Mouse (Mus musculus) liver, embryonic 14.5 days (tissue): ENCODE results near the gene Klhdc8b. TPM values are rescaled to one million over a fixed set of nuclear protein-coding genes. Genes with fewer than 3 reads are reported as not detected.
A peak's percentile ranks its signal among the peaks of the same experiment; 100 is the strongest.

ENCODE experiments used
- ATAC-seq: fragments of 200-750 bp; cut with Nextera tagmentation; 2 replicates; pipeline ENCODE4 v1.8.0; 2017; ENCODE audit warnings: moderate number of reproducible peaks, mild to moderate bottlenecking, moderate library complexity; ENCODE audit not compliant: insufficient read depth
- DNase-seq, 3 experiments: peaks; one replicate each; pipeline ENCODE4 v3.0.0-alpha.2; 2012 to 2013; ENCODE audit warnings: low read depth in 3 of 3, low spot score in 3 of 3
- H3K27ac ChIP-seq: fragments of 300-500 bp; sonication (generic); 2 replicates; pipeline ENCODE4 v1.5.1; 2014; ENCODE audit warnings: moderate library complexity, mild to moderate bottlenecking, control low read depth, inconsistent platforms
- H3K27me3 ChIP-seq: fragments of 300-500 bp; sonication (generic); 2 replicates; pipeline ENCODE4 v1.6.1; 2014; ENCODE audit warnings: mild to moderate bottlenecking, low read length, moderate library complexity; ENCODE audit not compliant: control insufficient read depth, insufficient read depth
- H3K36me3 ChIP-seq: fragments of 300-500 bp; sonication (generic); replicated peaks from 2 replicates; pipeline ENCODE4 v1.6.1; 2014; ENCODE audit warnings: low read depth; ENCODE audit not compliant: control insufficient read depth, insufficient read depth
- H3K4me1 ChIP-seq, 2 experiments: fragments of 200-500 bp in 1 of 2; fragments of 300-500 bp in 1 of 2; sonication (generic) in 1 of 2; replicated peaks; 2 replicates each; pipeline ENCODE4 v1.6.1; 2012 to 2014; ENCODE audit warnings: antibody characterized with exemption in 1 of 2, inconsistent platforms in 1 of 2, low read length in 1 of 2; ENCODE audit not compliant: control insufficient read depth in 2 of 2, insufficient read depth in 2 of 2
- H3K4me2 ChIP-seq: fragments of 300-500 bp; sonication (generic); 2 replicates; pipeline ENCODE4 v1.6.1; 2014; ENCODE audit warnings: low read depth, mild to moderate bottlenecking, control low read depth, moderate library complexity
- H3K4me3 ChIP-seq, 2 experiments: fragments of 200-500 bp in 1 of 2; fragments of 300-500 bp in 1 of 2; sonication (generic) in 1 of 2; 2 replicates each; pipeline ENCODE4 v1.5.1; 2012 to 2014; ENCODE audit warnings: low read depth in 2 of 2, low read length in 2 of 2, mild to moderate bottlenecking in 2 of 2, control low read depth in 1 of 2, inconsistent platforms in 1 of 2, moderate library complexity in 1 of 2; ENCODE audit not compliant: insufficient read depth in 1 of 2
- H3K9ac ChIP-seq: fragments of 300-500 bp; sonication (generic); replicated peaks from 2 replicates; pipeline ENCODE4 v1.6.1; 2014; ENCODE audit warnings: mild to moderate bottlenecking, control low read depth, moderate library complexity
- H3K9me3 ChIP-seq: fragments of 300-500 bp; sonication (generic); 2 replicates; pipeline ENCODE4 v1.6.1; 2016; ENCODE audit warnings: low read length, mixed read lengths; ENCODE audit not compliant: control insufficient read depth
- CTCF ChIP-seq: IDR thresholded peaks from 2 replicates; pipeline ENCODE4 v1.5.1; 2016; ENCODE audit warnings: antibody characterized with exemption, low read depth, control low read depth
- EP300 ChIP-seq: IDR thresholded peaks from 2 replicates; pipeline ENCODE4 v1.6.1; 2016; ENCODE audit warnings: antibody characterized with exemption, low read depth
- WGBS: fragments of 180-500 bp; shearing (Covaris S2); extraction: QIAGEN DNeasy Blood & Tissue Kit; methylation state at CpG from one replicate; pipeline ENCODE4 v1.1.7; 2014; ENCODE audit not compliant: insufficient replicate concordance; 5-methylcytosine and 5-hydroxymethylcytosine counted together
- polyA plus RNA-seq, 2 experiments: library from polyadenylated mRNA; depleted of rRNA in 1 of 2; stranded (reverse) in 1 of 2; unstranded in 1 of 2; fragments of >200 nt; fragmentation: Nextera tagmentation in 1 of 2; extraction: Ambion mirVana in 1 of 2; gene quantifications; 2 replicates each; pipeline versions ENCODE4 v1.2.1 to v1.2.3; 2012 to 2014

The Klhdc8b gene
- polyA plus RNA-seq (2012; rRNA removed) (13.1 and 16.5 TPM in 2 replicates), polyA plus RNA-seq (2014; fragmentation: Nextera tagmentation; extraction: Ambion mirVana) (6.9 and 9.5 TPM in 2 replicates)

DNA sequence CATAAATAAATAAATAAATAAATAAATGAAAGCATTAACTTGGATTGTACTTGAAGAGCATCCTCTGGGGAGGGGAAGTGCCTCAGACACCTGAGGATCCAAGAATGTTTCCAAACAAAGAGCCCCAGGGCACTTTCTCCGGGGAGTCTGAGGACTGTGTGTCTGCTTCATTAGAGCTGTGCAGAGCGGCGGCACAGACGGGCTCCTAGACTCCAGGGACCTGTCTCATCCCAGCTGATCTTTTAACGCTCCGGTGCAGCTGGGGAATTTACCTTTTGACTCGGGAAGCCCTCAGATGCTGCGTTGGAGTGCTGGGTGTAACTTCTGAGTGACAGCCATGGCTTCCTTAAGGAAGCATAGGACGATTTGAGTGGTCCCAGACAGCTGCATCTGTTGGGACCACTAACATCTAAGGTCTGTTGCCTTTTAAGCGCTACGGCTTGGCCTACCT is at the start of gene Klhdc8b:
Klhdc8b (minus strand) TSS at position 401 of the 451 bp plus-strand sequence.
- TF ChIP-seq CTCF = no peak
- TF ChIP-seq EP300 = no peak
- WGBS = 28% methylated on average over 11 of the region's 11 CpGs
- no peaks in the 10 kb centered on the region for H3K27me3 ChIP-seq
- H3K9ac ChIP-seq = peak within 1 kb of the TSS; percentile 82
- peaks cover 12 to 23% of the 10 kb centered on the region in 2 experiments for H3K4me1 ChIP-seq
- peak within 1 kb of the TSS; percentile 67 for H3K27ac ChIP-seq
- DNase-seq = no peak
- no peaks in the 10 kb centered on the region for H3K9me3 ChIP-seq
- H3K36me3 ChIP-seq = peaks cover 15% of the 10 kb centered on the region
- ATAC-seq = no peak
- H3K4me2 ChIP-seq = peak within 1 kb of the TSS; percentile 70
- H3K4me3 ChIP-seq = peak within 1 kb of the TSS; percentile 85 to 96

- DNase-seq = no peak
- Histone ChIP-seq H3K4me1 (peaks cover 7 to 12% of the 10 kb centered on the region in 2 experiments; a peak in 3 of 4 replicates), H3K9me3 (no peaks in the 10 kb centered on the region), H3K9ac (peak overlapping the region; percentile 70), H3K4me3 (peak overlapping the region; percentile 73 to 83), H3K4me2 (peak overlapping the region; percentile 98), H3K27ac (no peak overlapping the region; the same call in 1 of the 2 replicates), H3K27me3 (no peaks in the 10 kb centered on the region), H3K36me3 (peaks cover 38% of the 10 kb centered on the region)
- 61% methylated on average over 7 of the region's 7 CpGs for WGBS
- no peak for TF ChIP-seq CTCF
- no peak for TF ChIP-seq EP300
- ATAC-seq = no peak
These were observed 47.4 kb upstream of the Klhdc8b start for GRCm38 (mm10) chr9:108508776-108509175.

DNA sequence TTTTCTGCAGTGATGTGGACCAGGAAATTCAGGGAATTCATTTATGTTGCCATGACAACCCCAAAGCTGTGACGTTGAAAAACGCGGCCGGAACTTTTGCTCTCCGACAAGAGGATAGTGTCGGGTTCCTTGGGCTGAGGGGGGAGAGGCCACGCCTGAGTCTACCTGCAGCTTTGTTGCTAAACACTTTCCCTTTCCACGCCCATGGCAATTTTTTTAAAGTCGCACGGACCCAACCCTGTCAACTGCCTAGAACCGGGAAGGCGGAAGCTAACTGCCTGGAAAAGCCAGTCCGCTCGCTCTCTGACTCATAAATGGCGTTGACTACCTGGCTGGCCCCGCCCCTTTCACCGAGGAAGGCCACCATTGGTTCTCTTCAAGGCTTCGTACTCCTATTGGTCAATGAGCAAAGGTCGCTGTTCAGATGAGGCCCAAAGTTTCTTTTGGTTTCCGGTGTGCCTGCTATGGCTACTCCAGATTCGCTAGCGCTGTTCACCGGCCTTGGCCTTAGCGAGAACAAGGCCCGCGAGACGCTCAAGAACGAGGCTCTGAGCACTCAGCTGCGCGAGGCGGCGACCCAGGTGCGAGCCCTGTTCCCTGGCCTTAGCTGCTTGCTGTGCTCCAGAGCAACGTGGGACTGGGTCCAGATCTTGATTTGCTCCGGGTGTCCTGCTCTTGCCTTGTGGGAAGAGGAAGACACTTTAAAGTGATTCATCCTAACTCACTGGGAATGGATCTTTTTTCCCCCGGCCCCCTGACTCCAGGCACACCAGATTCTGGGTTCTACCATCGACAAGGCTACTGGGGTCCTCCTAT is 46.4 kb upstream of the Klhdc8b start, which contains the start of gene Qars:
Qars (plus strand) TSS at position 88 of the 816 bp plus-strand sequence.
- TF ChIP-seq CTCF (no peak), EP300 (no peak)
- Histone ChIP-seq H3K9me3 (no peaks in the 10 kb centered on the region), H3K9ac (peak within 1 kb of the TSS; percentile 70), H3K4me2 (peak within 1 kb of the TSS; percentile 98), H3K4me3 (peak within 1 kb of the TSS; percentile 73 to 83), H3K4me1 (peaks cover 7 to 12% of the 10 kb centered on the region in 2 experiments; a peak in 3 of 4 replicates), H3K36me3 (peaks cover 29% of the 10 kb centered on the region), H3K27ac (peak within 1 kb of the TSS; percentile 80), H3K27me3 (no peaks in the 10 kb centered on the region)
- ATAC-seq (peak; percentile 97), DNase-seq (peak; percentile 96)
- under 1% methylated on average over 37 of the region's 37 CpGs for WGBS

DNA sequence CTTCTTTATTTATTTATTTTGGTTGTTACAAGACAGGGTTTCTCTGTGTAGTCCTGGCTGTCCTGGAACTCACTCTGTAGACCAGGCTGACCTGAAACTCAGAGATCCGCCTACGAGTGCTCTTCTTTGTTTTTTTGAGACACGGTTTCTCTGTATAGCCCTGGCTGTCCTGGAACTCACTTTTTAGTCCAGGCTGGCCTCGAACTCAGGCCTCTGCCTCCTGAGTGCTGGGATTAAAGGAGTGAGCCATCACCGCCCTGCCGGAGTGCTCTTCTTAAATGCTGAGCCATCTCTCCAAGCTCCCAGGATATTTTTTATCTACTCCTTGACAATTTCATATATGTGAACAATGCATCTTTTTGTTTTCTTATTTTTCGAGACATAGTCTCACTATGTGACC is 45.5 kb upstream of the Klhdc8b start:
- Histone ChIP-seq H3K9me3 (no peaks in the 10 kb centered on the region), H3K4me1 (peaks cover 7 to 12% of the 10 kb centered on the region in 2 experiments; a peak in 3 of 4 replicates), H3K27ac (no peak overlapping the region), H3K4me3 (peak overlapping the region in 1 of 2 experiments; percentile 73; a peak in 2 of 4 replicates), H3K27me3 (no peaks in the 10 kb centered on the region), H3K4me2 (peak overlapping the region; percentile 98), H3K9ac (no peak overlapping the region), H3K36me3 (peaks cover 20% of the 10 kb centered on the region)
- TF ChIP-seq CTCF (no peak), EP300 (no peak)
- ATAC-seq = no peak
- 77% methylated on average over 7 of the region's 7 CpGs for WGBS
- no peak for DNase-seq

GRCm38 (mm10) chr9:108499943-108500342 is 38.6 kb upstream of the Klhdc8b start:
- Histone ChIP-seq H3K9ac (no peak overlapping the region), H3K4me3 (no peak overlapping the region), H3K4me1 (no peaks in the 10 kb centered on the region), H3K9me3 (no peaks in the 10 kb centered on the region), H3K27me3 (no peaks in the 10 kb centered on the region), H3K27ac (no peak overlapping the region), H3K36me3 (peaks cover 67% of the 10 kb centered on the region), H3K4me2 (no peak overlapping the region)
- WGBS = 91% methylated on average over 15 of the region's 15 CpGs
- DNase-seq = no peak
- TF ChIP-seq EP300 = no peak
- no peak for TF ChIP-seq CTCF
- ATAC-seq = no peak
